17 mouse cellular contexts compared by ENCODE assay signal in genomic region chr4:84201001-84201400, GRCm38 (mm10).
"Had no signal": no experiment of that assay in that cellular context is flagged by ENCODE, and none has a peak within 500 bp of the region (broad histone marks: within the 10 kb centered on the region; RNA-seq: fewer than 3 reads in every experiment).

No protein-coding gene starts in this region.

- H3K4me2 ChIP-seq: liver, embryonic 13.5 days; lung, embryonic 14.5 days; midbrain, embryonic 12.5 days; midbrain, embryonic 15.5 days; neural tube, embryonic 13.5 days; stomach, embryonic 15.5 days had no signal

- H3K36me3 ChIP-seq: liver, embryonic 13.5 days; midbrain, embryonic 12.5 days; midbrain, embryonic 15.5 days; neural tube, embryonic 13.5 days; stomach, embryonic 15.5 days had no signal

- ATAC-seq: midbrain, embryonic 15.5 days had no signal

- H3K9me3 ChIP-seq: liver, embryonic 13.5 days; megakaryocyte, embryonic 14.5 days; midbrain, embryonic 12.5 days; midbrain, embryonic 15.5 days; neural tube, embryonic 13.5 days; stomach, embryonic 15.5 days had no signal

- DNase-seq: kidney, adult 18-20 months; kidney, adult 9 months; kidney, postnatal 14 days; kidney, postnatal 4 days; liver, embryonic 13.5 days; lung, embryonic 14.5 days; lung, postnatal 10 days; lung, postnatal 36 days; retina, postnatal 1 day; right cerebral cortex, postnatal 25 days; spleen, adult 18-20 months; thymus, postnatal 25 days had no signal

- H3K4me1 ChIP-seq: liver, embryonic 13.5 days had no signal

- H3K27ac ChIP-seq: liver, embryonic 13.5 days; midbrain, embryonic 12.5 days; midbrain, embryonic 15.5 days; neural tube, embryonic 13.5 days had no signal

- H3K4me3 ChIP-seq: liver, embryonic 13.5 days; megakaryocyte, embryonic 14.5 days; midbrain, embryonic 12.5 days; midbrain, embryonic 15.5 days; neural tube, embryonic 13.5 days; stomach, embryonic 15.5 days had no signal

- H3K9ac ChIP-seq: liver, embryonic 13.5 days; lung, embryonic 14.5 days; midbrain, embryonic 12.5 days; midbrain, embryonic 15.5 days; neural tube, embryonic 13.5 days; stomach, embryonic 15.5 days had no signal

- H3K27me3 ChIP-seq: liver, embryonic 13.5 days; megakaryocyte, embryonic 14.5 days; midbrain, embryonic 15.5 days; neural tube, embryonic 13.5 days; stomach, embryonic 15.5 days had no signal
